Mouse (Mus musculus) gastrocnemius, postnatal 25 days (tissue): ENCODE results near the gene Arl8a. TPM values are rescaled to one million over a fixed set of nuclear protein-coding genes. Genes with fewer than 3 reads are reported as not detected.

Source experiments
- DNase-seq: peaks from one replicate; pipeline ENCODE4 v3.0.0; 2022
- total RNA-seq, 2 experiments: library from RNA; stranded (reverse); gene quantifications; 1 replicate in 1 of 2; 2 replicates in 1 of 2; pipeline ENCODE4 v1.2.3; 2021

Arl8a gene
- total RNA-seq, 2 experiments from 2014 or later: 14.9 to 15.7 TPM

DNA sequence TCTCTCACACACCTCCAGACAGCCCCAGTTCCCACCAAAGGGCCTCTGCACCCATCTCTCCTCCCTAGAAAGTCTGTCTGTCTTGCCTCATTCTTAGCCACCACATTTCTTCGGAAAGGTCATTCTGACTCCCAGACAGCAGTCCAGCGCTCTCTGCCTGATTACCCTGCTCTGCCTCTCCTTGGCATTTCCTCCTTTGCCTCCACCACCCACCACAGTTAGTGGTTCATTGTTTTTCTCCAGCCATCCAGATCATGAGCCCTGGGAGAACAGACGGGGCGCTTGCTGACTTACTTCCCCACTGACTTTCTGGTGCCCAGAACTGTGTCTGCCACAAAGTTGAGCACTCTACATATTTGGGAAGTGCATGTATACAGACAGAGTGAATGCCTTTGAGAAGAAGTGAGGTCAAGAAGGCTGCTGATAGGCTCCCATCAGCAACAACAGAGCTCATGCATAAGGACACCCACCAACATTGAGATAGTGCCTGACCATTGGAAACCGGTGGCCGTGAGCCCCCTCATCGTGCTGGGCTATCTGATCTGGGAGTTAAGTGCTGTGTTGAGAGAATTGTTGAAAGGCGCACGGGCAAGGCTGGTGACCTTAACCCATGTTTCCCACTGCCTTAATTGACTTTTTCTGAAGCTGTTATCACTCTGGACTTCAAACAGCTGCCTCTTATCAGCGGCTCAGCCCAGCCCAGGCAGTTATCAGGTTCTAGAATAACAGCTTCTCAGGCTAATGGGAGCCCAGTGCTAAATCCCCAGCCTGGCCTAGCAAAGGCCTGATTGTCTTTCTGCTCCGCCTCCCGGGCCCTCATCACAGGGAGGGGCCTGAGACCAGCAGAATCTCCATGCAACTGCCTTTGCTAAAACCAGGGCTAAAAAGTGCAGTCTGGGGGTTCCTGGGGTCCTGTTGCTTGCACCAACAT lies 57.8 kb downstream of the Arl8a start:
- DNase-seq: no peak

DNA sequence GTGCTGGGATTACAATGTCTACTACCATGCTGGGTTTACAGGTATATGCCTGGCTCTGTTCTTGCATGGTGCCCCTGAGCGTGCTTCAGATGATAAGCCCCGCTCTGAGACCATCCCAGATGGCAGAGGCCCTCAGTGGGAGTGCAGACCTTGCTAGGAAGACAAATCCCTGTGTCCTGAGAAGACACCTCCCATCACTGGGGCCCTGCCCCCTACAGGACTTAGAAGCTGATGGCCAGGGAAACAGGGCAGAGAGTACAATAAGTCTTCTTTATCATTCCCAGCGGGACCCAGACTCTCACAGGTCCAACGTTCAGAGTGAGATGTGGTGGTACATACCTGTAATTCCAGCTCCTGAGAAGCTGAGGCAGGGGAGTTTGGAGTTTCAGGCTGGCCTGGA lies 58.6 kb downstream of the Arl8a start:
- DNase-seq: no peak

Other genes starting within 250 kb of the Arl8a start
- 100 to 1,000 TPM; 193 to 200 TPM for gene Ppp1r12b, start 190.9 kb upstream of the Arl8a start, total RNA-seq
- 1 to 10 TPM; 6.5 to 8.7 TPM for gene Ube2t, start 184.3 kb upstream of the Arl8a start, total RNA-seq
- gene Lgr6, start 41.5 kb upstream of the Arl8a start, total RNA-seq: under 1 TPM; 0.51 to 0.54 TPM
- under 1 TPM; 0.20 to 0.38 TPM for gene Ptpn7, start 14.1 kb upstream of the Arl8a start, total RNA-seq
- under 1 TPM; 0.59 to 0.83 TPM for gene Gpr37l1, start 20.9 kb downstream of the Arl8a start, total RNA-seq
- under 1 TPM in 1 of 2 experiments, not detected in 1; 0.18 TPM for gene Elf3, start 111.7 kb downstream of the Arl8a start, total RNA-seq
- gene Rnpep, start 137.3 kb downstream of the Arl8a start, total RNA-seq: 10 to 100 TPM; 12.0 to 12.9 TPM
- 100 to 1,000 TPM; 282 to 296 TPM for gene Timm17a, start 167.0 kb downstream of the Arl8a start, total RNA-seq
- 10 to 100 TPM in 1 of 2 experiments, 1 to 10 TPM in 1; 3.0 to 10.9 TPM for gene Lmod1, start 178.0 kb downstream of the Arl8a start, total RNA-seq
- 100 to 1,000 TPM; 236 to 261 TPM for gene Shisa4, start 228.4 kb downstream of the Arl8a start, total RNA-seq